Mouse (Mus musculus): Measurements from ENCODE around the gene Fpr1. TPM values are rescaled to one million over a fixed set of nuclear protein-coding genes. Genes with fewer than 3 reads are reported as not detected.

Gene Fpr1
- total and polyA plus RNA-seq, 3 experiments: not detected

GRCm38 (mm10) chr17:17840796-17841195 is 42.9 kb downstream of the Fpr1 start:
- peaks cover 6% of the 10 kb centered on the region for H3K79me2 ChIP-seq (ENCODE audit: control insufficient read depth, insufficient read depth, low read length, poor library complexity)
- H3K9ac ChIP-seq (ENCODE audit: control insufficient read depth, low read depth, low read length, poor library complexity, severe bottlenecking): no peak overlapping the region
- peaks cover 0 to 7% of the 10 kb centered on the region in 2 experiments; a peak in 2 of 4 replicates for H3K36me3 ChIP-seq (ENCODE audit: control insufficient read depth in 1 of 2, insufficient read depth in 2 of 2, low read length in 2 of 2)
- H3K4me1 ChIP-seq (ENCODE audit: control insufficient read depth in 1 of 2, insufficient read depth in 2 of 2, low read length in 2 of 2): 0 out of 4 replicates have a peak, but pooled peaks cover 0 to 4% of the 10 kb centered on the region in 2 experiments
- H3K27ac ChIP-seq (ENCODE audit: control insufficient read depth, low read depth, low read length): no peak overlapping the region
- TF ChIP-seq NRF1 (IDR thresholded peaks at IDR 0.05; ENCODE audit: insufficient read depth, low read depth, low read length, poor library complexity, severe bottlenecking) (no peak), MAZ (IDR thresholded peaks at IDR 0.05; ENCODE audit: low read depth, low read length) (no peak), ZKSCAN1 (IDR thresholded peaks at IDR 0.05; ENCODE audit: low read depth, low read length) (no peak), SIN3A (IDR thresholded peaks at IDR 0.05; ENCODE audit: low read length) (no peak), POLR2AphosphoS2 (IDR thresholded peaks at IDR 0.05; ENCODE audit: low read length) (no peak), BHLHE40 (IDR thresholded peaks at IDR 0.05; ENCODE audit: borderline replicate concordance, low read depth, low read length) (no peak), ELF1 (IDR thresholded peaks at IDR 0.05; ENCODE audit: low read depth, low read length) (no peak), ETS1 (IDR thresholded peaks at IDR 0.05; ENCODE audit: low read depth, low read length) (no peak), CHD2 (IDR thresholded peaks at IDR 0.05; ENCODE audit: low read length) (no peak), RCOR1 (IDR thresholded peaks at IDR 0.05; ENCODE audit: low read depth, low read length) (no peak), MXI1 (IDR thresholded peaks at IDR 0.05; ENCODE audit: low read depth, low read length) (no peak), SMC3 (IDR thresholded peaks at IDR 0.05; ENCODE audit: low read depth, low read length) (no peak)
- H3K27me3 ChIP-seq (ENCODE audit: control insufficient read depth in 1 of 2, insufficient read depth in 2 of 2, low read length in 2 of 2): no peaks in the 10 kb centered on the region
- no peak overlapping the region for H3K4me3 ChIP-seq (ENCODE audit: control insufficient read depth in 1 of 2, insufficient read depth in 1 of 2, low read depth in 2 of 2, low read length in 2 of 2)
- H3K9me3 ChIP-seq (replicated peaks; ENCODE audit: insufficient read depth, low read length): no peaks in the 10 kb centered on the region
- no peak for DNase-seq (ENCODE audit: low read depth, low spot score)

GRCm38 (mm10) chr17:17839276-17839675 is 44.5 kb downstream of the Fpr1 start:
- H3K4me3 ChIP-seq (ENCODE audit: control insufficient read depth in 1 of 2, insufficient read depth in 1 of 2, low read depth in 2 of 2, low read length in 2 of 2): peak overlapping the region in 1 of 2 experiments; percentile 87; a peak in 3 of 4 replicates
- no peaks in the 10 kb centered on the region for H3K9me3 ChIP-seq (replicated peaks; ENCODE audit: insufficient read depth, low read length)
- no peak overlapping the region; the same call in 1 of the 2 replicates for H3K9ac ChIP-seq (ENCODE audit: control insufficient read depth, low read depth, low read length, poor library complexity, severe bottlenecking)
- H3K36me3 ChIP-seq (ENCODE audit: control insufficient read depth in 1 of 2, insufficient read depth in 2 of 2, low read length in 2 of 2): peaks cover 0 to 7% of the 10 kb centered on the region in 2 experiments; a peak in 2 of 4 replicates
- H3K27ac ChIP-seq (ENCODE audit: control insufficient read depth, low read depth, low read length): no peak overlapping the region
- H3K4me1 ChIP-seq (ENCODE audit: control insufficient read depth in 1 of 2, insufficient read depth in 2 of 2, low read length in 2 of 2): 0 out of 4 replicates have a peak, but pooled peaks cover 0 to 4% of the 10 kb centered on the region in 2 experiments
- H3K79me2 ChIP-seq (ENCODE audit: control insufficient read depth, insufficient read depth, low read length, poor library complexity): peaks cover 6% of the 10 kb centered on the region
- peak; percentile 57 for DNase-seq (ENCODE audit: low read depth, low spot score)
- no peak for TF ChIP-seq UBTF (IDR thresholded peaks at IDR 0.05; ENCODE audit: borderline replicate concordance, insufficient read depth, low read depth, low read length)
- TF ChIP-seq ZKSCAN1 (IDR thresholded peaks at IDR 0.05; ENCODE audit: low read depth, low read length): no peak
- no peak for TF ChIP-seq MYC (IDR thresholded peaks at IDR 0.05; ENCODE audit: low read depth, low read length)
- TF ChIP-seq GATA1 (IDR thresholded peaks at IDR 0.05; ENCODE audit: low read depth, low read length): no peak
- TF ChIP-seq ZNF384 (IDR thresholded peaks at IDR 0.05; ENCODE audit: low read depth, low read length): no peak
- no peak for TF ChIP-seq MYB (IDR thresholded peaks at IDR 0.05; ENCODE audit: low read depth, low read length)
- TF ChIP-seq SIN3A (IDR thresholded peaks at IDR 0.05; ENCODE audit: low read length): no peak; the same call in 1 of the 2 replicates
- TF ChIP-seq CHD2 (IDR thresholded peaks at IDR 0.05; ENCODE audit: low read length): no peak
- no peak for TF ChIP-seq GABPA (IDR thresholded peaks at IDR 0.05; ENCODE audit: low read depth, low read length)
- no peak for TF ChIP-seq ETS1 (IDR thresholded peaks at IDR 0.05; ENCODE audit: low read depth, low read length)
- TF ChIP-seq POLR2AphosphoS5 (IDR thresholded peaks at IDR 0.05; ENCODE audit: borderline replicate concordance, low read depth, low read length): no peak
- no peak for TF ChIP-seq TCF12 (IDR thresholded peaks at IDR 0.05; ENCODE audit: low read depth, low read length)
- no peak for TF ChIP-seq POLR2AphosphoS2 (IDR thresholded peaks at IDR 0.05; ENCODE audit: low read length)
- TF ChIP-seq RCOR1 (IDR thresholded peaks at IDR 0.05; ENCODE audit: low read depth, low read length): no peak
- no peaks in the 10 kb centered on the region for H3K27me3 ChIP-seq (ENCODE audit: control insufficient read depth in 1 of 2, insufficient read depth in 2 of 2, low read length in 2 of 2)
